Mouse (Mus musculus) lung, postnatal 0 days (tissue): Measurements from ENCODE around the gene Dnajb11.

Experiments
- CTCF ChIP-seq: IDR thresholded peaks from 2 replicates; pipeline ENCODE4 v1.5.1; 2016; ENCODE audit warnings: antibody characterized with exemption, mild to moderate bottlenecking
- EP300 ChIP-seq: IDR thresholded peaks from 2 replicates; pipeline ENCODE4 v1.6.1; 2016; ENCODE audit warnings: antibody characterized with exemption, mild to moderate bottlenecking, control low read depth

- TF ChIP-seq EP300 (no peak), CTCF (no peak)
These were observed 60.4 kb downstream of the Dnajb11 start, which contains the start of gene Fetub for GRCm38 (mm10) chr16:22918034-22918433.
